Mouse (Mus musculus) cerebellum, adult 8-10 months (tissue): ENCODE measurements at regions not wholly inside any gene's neighbourhood (a gene's known extent, or its start where the extent isn't known, plus 50 kb on each side); places are given as distances from the start of the nearest gene placed in this dataset.

Experiments used
- DNase-seq: peaks from one replicate; pipeline ENCODE4 v3.0.0; 2022

- no peak for DNase-seq
Measured at GRCm38 (mm10) chr10:91580959-91581358, 399.8 kb upstream of the Tmpo start.

DNA sequence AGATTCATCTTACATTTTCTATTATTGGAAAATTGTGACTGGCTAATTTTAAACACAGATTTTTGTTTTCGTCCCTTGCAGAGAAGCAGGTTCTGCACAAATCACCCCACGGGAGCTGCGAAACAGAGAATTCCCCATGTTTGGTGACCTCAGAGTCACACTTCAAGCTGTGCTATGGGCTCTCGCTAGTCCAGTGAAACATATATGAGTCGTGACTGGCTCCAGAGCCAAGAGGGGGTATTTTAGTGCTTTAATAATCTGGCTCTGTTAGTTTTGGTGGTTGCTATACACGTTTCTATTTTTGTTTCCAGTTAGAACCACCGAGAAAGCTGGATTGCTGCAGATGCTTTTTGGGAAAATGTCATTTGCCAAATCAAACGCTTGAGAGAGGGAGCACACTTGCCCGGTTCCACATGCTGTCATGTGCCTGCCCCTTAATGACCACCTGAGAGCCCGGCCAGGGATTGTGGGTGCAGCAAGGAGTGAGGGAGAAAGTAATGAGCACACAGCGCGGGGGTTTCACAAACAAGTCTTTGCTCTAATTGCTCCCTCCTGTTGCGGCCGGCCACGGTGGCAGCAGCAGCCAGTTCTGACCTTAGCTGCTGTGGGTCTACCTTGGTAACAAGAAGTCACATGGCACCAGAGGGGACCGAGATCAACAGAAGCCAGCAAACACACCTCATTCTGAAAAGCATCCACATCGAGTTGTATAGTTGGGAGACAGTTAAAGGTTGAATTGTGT, 394.4 kb upstream of the Tmpo start:
- DNase-seq: no peak

GRCm38 (mm10) chr10:91572796-91573195, 391.7 kb upstream of the Tmpo start:
- DNase-seq: no peak

GRCm38 (mm10) chr10:91569046-91569445, 387.9 kb upstream of the Tmpo start:
- DNase-seq: no peak

DNA sequence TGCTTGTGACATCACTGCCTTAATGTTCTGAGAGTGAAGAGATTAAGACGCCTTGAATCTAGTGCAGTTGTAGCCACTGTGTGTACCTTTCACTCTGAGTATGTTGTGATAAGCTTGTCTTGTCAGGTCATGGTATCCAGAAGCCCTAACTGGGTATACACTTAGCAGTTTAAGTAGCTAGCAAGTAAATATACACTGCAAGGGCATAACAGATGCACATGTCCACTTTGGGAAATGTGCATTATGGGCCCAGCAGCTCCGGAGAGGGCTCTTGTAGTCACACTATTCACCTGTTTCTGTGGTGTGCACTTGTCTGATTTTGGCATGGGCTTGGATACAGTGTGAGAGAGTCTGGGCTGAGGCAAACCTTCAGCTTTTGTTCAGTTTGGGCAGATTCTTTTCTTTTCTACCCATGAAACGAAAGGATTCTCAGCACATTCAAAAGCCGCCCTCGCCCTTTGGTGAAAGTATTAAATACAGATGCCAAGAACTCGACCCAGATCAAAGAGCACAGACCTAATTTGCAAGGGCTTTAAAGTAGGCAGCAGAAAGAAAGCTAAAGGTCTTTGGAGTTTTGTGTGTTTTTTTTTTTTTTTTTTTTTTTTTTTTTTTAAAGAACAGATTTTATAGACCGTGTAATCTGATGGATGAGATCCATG, 385.1 kb upstream of the Tmpo start:
- DNase-seq: no peak

DNA sequence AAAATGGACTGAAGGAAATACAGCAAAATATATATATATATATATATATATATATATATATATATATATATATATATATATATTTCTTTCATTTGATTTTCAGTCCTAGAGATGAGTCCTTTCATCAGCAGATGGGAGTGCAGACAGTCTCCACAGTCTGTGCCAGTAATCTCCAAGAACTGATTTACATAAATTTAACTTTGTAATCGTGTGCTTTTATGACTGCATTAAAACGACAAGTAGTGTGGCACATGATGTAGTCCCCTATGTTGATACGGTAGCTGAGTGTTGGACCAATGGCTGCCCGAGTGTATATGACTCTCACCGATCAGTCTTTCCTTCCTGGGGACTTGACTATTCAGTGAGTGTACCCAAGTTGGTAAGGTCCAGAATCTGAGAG, 378.2 kb upstream of the Tmpo start:
- DNase-seq: no peak

GRCm38 (mm10) chr10:91548071-91548470, 367.0 kb upstream of the Tmpo start:
- no peak for DNase-seq

- peak; percentile 9 for DNase-seq
Measured at GRCm38 (mm10) chr10:91546140-91546539, 365.0 kb upstream of the Tmpo start.

DNA sequence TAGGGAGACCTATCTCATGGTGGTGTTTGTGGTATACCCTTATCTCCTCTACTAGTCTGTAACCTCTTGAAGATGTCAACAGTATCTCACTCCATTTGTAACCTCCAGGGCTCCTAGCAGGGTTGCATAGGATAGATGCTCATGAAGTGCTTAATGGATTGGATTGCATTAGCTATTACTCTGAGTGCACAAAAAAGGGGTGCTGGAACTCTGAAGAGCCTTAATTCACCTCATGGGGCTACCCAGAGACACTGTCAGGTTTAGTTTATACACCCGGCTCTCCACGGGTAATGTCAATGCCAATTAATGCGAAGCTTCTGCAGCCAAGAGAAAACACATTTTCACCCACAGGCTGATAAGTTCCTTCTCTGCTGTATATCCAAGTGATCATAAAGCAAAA, 364.3 kb upstream of the Tmpo start:
- DNase-seq: no peak

GRCm38 (mm10) chr10:91543167-91543918, 362.2 kb upstream of the Tmpo start:
- no peak for DNase-seq

DNA sequence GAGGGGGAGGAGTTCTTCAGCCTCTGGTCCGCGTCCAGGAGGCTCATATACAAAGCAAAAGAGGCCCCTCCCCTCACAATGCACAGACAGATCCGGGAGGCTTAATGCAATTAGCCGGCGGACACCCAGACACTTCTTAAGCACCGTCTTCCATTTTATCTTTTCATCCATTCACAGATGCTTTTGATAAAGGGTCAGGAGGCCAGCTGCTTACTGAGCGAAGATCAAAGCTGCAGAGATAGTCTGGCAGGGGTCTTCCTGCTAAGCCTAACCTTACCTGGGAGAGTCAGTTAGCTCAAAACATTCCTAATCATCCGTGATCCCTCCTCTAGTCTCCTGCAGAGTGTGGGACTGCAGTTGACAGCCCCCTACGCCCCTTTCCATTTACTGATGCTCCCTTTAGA, 361.1 kb upstream of the Tmpo start:
- DNase-seq: no peak

- no peak for DNase-seq
Measured at GRCm38 (mm10) chr10:91537241-91537640, 356.1 kb upstream of the Tmpo start.

DNA sequence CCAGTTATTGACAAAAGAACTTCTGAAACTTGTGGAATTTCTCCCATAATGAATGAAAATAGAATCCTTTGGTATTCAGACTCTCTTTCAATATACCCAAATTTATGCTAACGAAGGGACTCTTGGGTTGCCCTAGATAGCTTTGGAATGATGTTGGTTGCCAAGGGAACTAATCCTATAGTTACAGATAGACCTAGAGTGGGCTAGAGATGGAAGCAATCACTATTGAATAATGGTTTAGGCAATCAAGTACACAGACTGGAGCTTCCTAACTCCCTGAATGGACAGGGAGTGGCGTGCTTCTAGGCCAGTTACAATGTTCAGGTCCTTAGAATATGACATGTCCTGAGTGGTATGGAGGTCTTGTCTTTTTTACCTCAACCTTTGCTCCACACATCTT, 354.3 kb upstream of the Tmpo start:
- DNase-seq: no peak

GRCm38 (mm10) chr10:91528305-91528704, 347.2 kb upstream of the Tmpo start:
- no peak for DNase-seq

GRCm38 (mm10) chr10:91521168-91521567, 340.1 kb upstream of the Tmpo start:
- no peak for DNase-seq

DNA sequence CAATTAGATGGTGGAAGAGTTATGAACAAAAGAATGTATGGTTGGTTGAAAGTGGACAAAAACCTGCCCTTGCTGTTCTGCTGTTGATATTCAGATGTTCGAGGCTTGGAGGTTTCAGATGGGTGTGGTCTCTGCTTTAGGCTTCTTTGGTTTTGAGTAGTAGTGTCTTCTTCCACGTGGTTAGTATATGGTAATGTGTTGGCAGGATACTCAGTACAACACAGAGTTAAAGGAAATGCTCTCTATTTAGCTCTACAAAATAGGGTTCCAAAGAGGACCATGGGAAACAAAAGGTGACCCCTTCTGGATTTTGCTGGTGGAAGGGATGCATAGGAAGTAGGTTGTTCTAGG, 333.9 kb upstream of the Tmpo start:
- no peak for DNase-seq

GRCm38 (mm10) chr10:91514163-91515020, 333.3 kb upstream of the Tmpo start:
- DNase-seq: no peak

- no peak for DNase-seq
Measured at GRCm38 (mm10) chr10:91507038-91507437, 325.9 kb upstream of the Tmpo start.

GRCm38 (mm10) chr10:91504891-91505290, 323.8 kb upstream of the Tmpo start:
- no peak for DNase-seq

- DNase-seq: no peak
Measured at GRCm38 (mm10) chr10:91498543-91498942, 317.4 kb upstream of the Tmpo start.

DNA sequence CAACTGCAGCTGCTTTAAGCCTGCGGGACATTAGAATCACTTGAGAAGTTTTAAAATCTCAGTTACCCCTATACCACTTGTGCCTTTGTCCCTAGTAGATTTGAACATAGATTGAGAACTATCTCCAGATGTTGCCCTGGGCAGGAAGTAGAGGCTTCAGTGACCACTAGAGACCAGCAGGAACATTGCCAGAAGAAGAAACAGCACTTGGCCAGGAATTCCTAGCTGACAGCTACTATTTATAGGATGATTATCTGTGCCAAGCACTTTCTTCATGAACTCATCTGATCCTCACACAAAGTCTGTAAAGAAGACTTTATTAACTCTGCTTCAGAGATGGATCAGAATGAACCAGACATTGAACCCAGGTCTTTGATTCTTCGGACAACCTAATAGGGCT, 283.6 kb upstream of the Tmpo start:
- DNase-seq: no peak

DNA sequence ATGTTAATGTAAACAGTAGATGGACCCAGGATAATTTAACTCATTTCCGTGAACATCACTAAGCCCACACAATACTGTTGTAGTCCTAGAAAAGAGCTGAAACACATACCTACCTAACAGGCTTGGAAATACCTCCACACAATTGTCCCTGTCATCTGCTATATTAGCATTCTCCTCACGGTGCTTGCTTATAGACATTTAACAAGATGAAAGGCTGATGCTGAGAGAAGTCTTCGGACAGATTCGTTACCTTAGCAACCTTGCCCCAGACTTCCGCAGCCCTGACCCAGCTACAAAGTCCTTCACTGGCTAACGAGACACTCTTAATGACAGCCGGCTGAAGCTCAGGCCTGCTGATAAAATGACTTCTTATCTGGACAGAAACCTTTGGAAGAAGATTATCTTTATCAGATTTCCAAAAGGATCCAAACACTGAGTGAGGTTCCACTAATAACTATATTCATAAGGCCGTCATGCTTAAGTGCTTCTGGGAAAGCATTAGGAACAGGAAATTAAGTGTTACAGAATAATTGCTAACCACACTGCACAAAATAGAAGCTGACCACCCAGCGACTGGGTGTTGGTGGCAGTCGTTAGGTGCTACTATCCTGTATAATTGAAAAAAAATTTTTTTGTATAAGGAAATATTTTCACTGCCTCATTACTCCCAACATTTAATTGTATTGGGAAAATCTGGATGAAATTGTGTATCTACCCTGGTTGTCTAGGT, 267.0 kb upstream of the Tmpo start:
- DNase-seq: no peak
